Mouse (Mus musculus) neural tube, embryonic 15.5 days (tissue): Measurements from ENCODE around the gene Tbxas1. TPM values are rescaled to one million over a fixed set of nuclear protein-coding genes. Genes with fewer than 3 reads are reported as not detected.
A peak's percentile ranks its signal among the peaks of the same experiment; 100 is the strongest.

Experiments
- ATAC-seq: fragments of 200-750 bp; cut with Nextera tagmentation; 2 replicates; pipeline ENCODE4 v1.8.0; 2017; ENCODE audit warnings: mild to moderate bottlenecking, moderate TSS enrichment, moderate library complexity; ENCODE audit not compliant: low FRiP score
- H3K27ac ChIP-seq: fragments of 300-500 bp; sonication (generic); replicated peaks from 2 replicates; pipeline ENCODE4 v1.5.1; 2015; ENCODE audit warnings: mild to moderate bottlenecking, inconsistent platforms
- H3K27me3 ChIP-seq: fragments of 300-500 bp; sonication (generic); replicated peaks from 2 replicates; pipeline ENCODE4 v1.6.1; 2015; ENCODE audit warnings: inconsistent platforms
- H3K36me3 ChIP-seq: fragments of 300-500 bp; sonication (generic); 2 replicates; pipeline ENCODE4 v1.6.1; 2015; ENCODE audit warnings: inconsistent platforms
- H3K4me1 ChIP-seq: fragments of 300-500 bp; sonication (generic); 2 replicates; pipeline ENCODE4 v1.6.1; 2015; ENCODE audit warnings: inconsistent platforms
- H3K4me2 ChIP-seq: fragments of 300-500 bp; sonication (generic); 2 replicates; pipeline ENCODE4 v1.6.1; 2015; ENCODE audit warnings: inconsistent platforms, mild to moderate bottlenecking, moderate library complexity
- H3K4me3 ChIP-seq: fragments of 300-500 bp; sonication (generic); replicated peaks from 2 replicates; pipeline ENCODE4 v1.5.1; 2015; ENCODE audit warnings: mild to moderate bottlenecking, inconsistent platforms
- H3K9ac ChIP-seq: fragments of 300-500 bp; sonication (generic); replicated peaks from 2 replicates; pipeline ENCODE4 v1.6.1; 2015; ENCODE audit warnings: mild to moderate bottlenecking, inconsistent platforms
- H3K9me3 ChIP-seq: fragments of 300-500 bp; sonication (generic); replicated peaks from 2 replicates; pipeline ENCODE4 v1.6.1; 2016; ENCODE audit warnings: inconsistent platforms
- WGBS: fragments of 180-500 bp; shearing (Covaris S2); methylation state at CpG from one replicate; pipeline ENCODE4 v1.1.7; 2015; ENCODE audit warnings: mixed read lengths; 5-methylcytosine and 5-hydroxymethylcytosine counted together
- polyA plus RNA-seq: library from polyadenylated mRNA; unstranded; fragments of >200 nt; fragmentation: Nextera tagmentation; extraction: Ambion mirVana; gene quantifications from 2 replicates; pipeline ENCODE4 v1.2.1, GENCODE M21; 2015

Tbxas1 gene
- polyA plus RNA-seq, 1 experiment from 2014 or later = 2.4 TPM

- ATAC-seq = no peak
- H3K4me3 ChIP-seq = 0 out of 2 replicates have a peak overlapping the region, but pooled peaks have one; percentile 2
- 64% methylated on average over 7 of the region's 7 CpGs for WGBS
These were observed 50.5 kb downstream of the Tbxas1 start for GRCm38 (mm10) chr6:38925719-38926118.

GRCm38 (mm10) chr6:38926135-38926962, 51.1 kb downstream of the Tbxas1 start:
- Histone ChIP-seq H3K36me3 (no peaks in the 10 kb centered on the region), H3K9ac (0 out of 2 replicates have a peak overlapping the region, but pooled peaks have one; percentile 8), H3K4me3 (peak overlapping the region; percentile 2; the same call in 1 of the 2 replicates), H3K9me3 (no peaks in the 10 kb centered on the region), H3K4me2 (peak overlapping the region; percentile 41), H3K27ac (peak overlapping the region; percentile 57), H3K4me1 (peaks cover 13% of the 10 kb centered on the region), H3K27me3 (no peaks in the 10 kb centered on the region)
- WGBS = 51% methylated on average over 28 of the region's 28 CpGs
- peak; percentile 62 for ATAC-seq

More at GRCm38 (mm10) chr6:38925719-38926118, 50.5 kb downstream of the Tbxas1 start:
- H3K4me2 ChIP-seq = peak overlapping the region; percentile 41
- no peak overlapping the region for H3K27ac ChIP-seq
- peaks cover 15% of the 10 kb centered on the region for H3K4me1 ChIP-seq
- H3K9ac ChIP-seq = no peak overlapping the region
- H3K9me3 ChIP-seq = no peaks in the 10 kb centered on the region
- H3K36me3 ChIP-seq = no peaks in the 10 kb centered on the region
- no peaks in the 10 kb centered on the region for H3K27me3 ChIP-seq

- peak overlapping the region; percentile 57 for H3K27ac ChIP-seq
These were observed 51.8 kb downstream of the Tbxas1 start for GRCm38 (mm10) chr6:38926963-38927361.

GRCm38 (mm10) chr6:38928489-38928888, 53.3 kb downstream of the Tbxas1 start:
- WGBS = 70% methylated on average over 3 of the region's 3 CpGs
- no peaks in the 10 kb centered on the region for H3K36me3 ChIP-seq
- no peak overlapping the region for H3K27ac ChIP-seq
- no peaks in the 10 kb centered on the region for H3K9me3 ChIP-seq
- no peaks in the 10 kb centered on the region for H3K27me3 ChIP-seq
- ATAC-seq = no peak
- no peak overlapping the region for H3K9ac ChIP-seq
- H3K4me1 ChIP-seq = peaks cover 13% of the 10 kb centered on the region
- no peak overlapping the region for H3K4me3 ChIP-seq
- H3K4me2 ChIP-seq = no peak overlapping the region

More at GRCm38 (mm10) chr6:38926963-38927361, 51.8 kb downstream of the Tbxas1 start:
- H3K9ac ChIP-seq = peak overlapping the region; percentile 8; the same call in 1 of the 2 replicates
- no peaks in the 10 kb centered on the region for H3K27me3 ChIP-seq
- H3K4me2 ChIP-seq = peak overlapping the region; percentile 41
- H3K4me3 ChIP-seq = 0 out of 2 replicates have a peak overlapping the region, but pooled peaks have one; percentile 2
- H3K4me1 ChIP-seq = peaks cover 13% of the 10 kb centered on the region
- no peaks in the 10 kb centered on the region for H3K9me3 ChIP-seq
- peak; percentile 54 for ATAC-seq
- 24% methylated on average over 13 of the region's 13 CpGs for WGBS
- H3K36me3 ChIP-seq = no peaks in the 10 kb centered on the region

- Histone ChIP-seq H3K4me3 (no peak overlapping the region), H3K9me3 (no peaks in the 10 kb centered on the region), H3K4me2 (no peak overlapping the region), H3K27me3 (no peaks in the 10 kb centered on the region), H3K27ac (no peak overlapping the region), H3K4me1 (no peaks in the 10 kb centered on the region), H3K36me3 (no peaks in the 10 kb centered on the region), H3K9ac (no peak overlapping the region)
- 78% methylated on average over 2 of the region's 2 CpGs for WGBS
- no peak for ATAC-seq
These were observed 60.8 kb downstream of the Tbxas1 start for GRCm38 (mm10) chr6:38936009-38936408.

- 78% methylated on average over 6 of the region's 6 CpGs for WGBS
- ATAC-seq = no peak
- H3K9ac ChIP-seq = no peak overlapping the region
- H3K4me2 ChIP-seq = no peak overlapping the region
- H3K27ac ChIP-seq = no peak overlapping the region
- no peak overlapping the region for H3K4me3 ChIP-seq
- no peaks in the 10 kb centered on the region for H3K36me3 ChIP-seq
- no peaks in the 10 kb centered on the region for H3K27me3 ChIP-seq
- no peaks in the 10 kb centered on the region for H3K9me3 ChIP-seq
- no peaks in the 10 kb centered on the region for H3K4me1 ChIP-seq
These were observed 63.2 kb downstream of the Tbxas1 start for GRCm38 (mm10) chr6:38938421-38938820.

- WGBS = 81% methylated on average over 4 of the region's 4 CpGs
These were observed 63.9 kb downstream of the Tbxas1 start for GRCm38 (mm10) chr6:38939096-38939495.

GRCm38 (mm10) chr6:38941016-38941415, 65.8 kb downstream of the Tbxas1 start:
- Histone ChIP-seq H3K27ac (no peak overlapping the region), H3K36me3 (no peaks in the 10 kb centered on the region), H3K9me3 (no peaks in the 10 kb centered on the region), H3K4me1 (no peaks in the 10 kb centered on the region), H3K27me3 (no peaks in the 10 kb centered on the region), H3K9ac (no peak overlapping the region), H3K4me2 (no peak overlapping the region), H3K4me3 (no peak overlapping the region)
- 95% methylated on average over 1 of the region's 1 CpGs for WGBS
- ATAC-seq = no peak

More at GRCm38 (mm10) chr6:38939096-38939495, 63.9 kb downstream of the Tbxas1 start:
- no peak for ATAC-seq
- Histone ChIP-seq H3K4me1 (no peaks in the 10 kb centered on the region), H3K27me3 (no peaks in the 10 kb centered on the region), H3K4me2 (no peak overlapping the region), H3K27ac (no peak overlapping the region), H3K9ac (no peak overlapping the region), H3K36me3 (no peaks in the 10 kb centered on the region), H3K4me3 (no peak overlapping the region), H3K9me3 (no peaks in the 10 kb centered on the region)

GRCm38 (mm10) chr6:38942771-38943170, 67.6 kb downstream of the Tbxas1 start:
- Histone ChIP-seq H3K36me3 (no peaks in the 10 kb centered on the region), H3K9me3 (no peaks in the 10 kb centered on the region), H3K4me2 (no peak overlapping the region), H3K9ac (no peak overlapping the region), H3K27me3 (no peaks in the 10 kb centered on the region), H3K4me1 (no peaks in the 10 kb centered on the region), H3K4me3 (no peak overlapping the region), H3K27ac (no peak overlapping the region)
- no peak for ATAC-seq
- WGBS = 95% methylated on average over 3 of the region's 3 CpGs

- H3K4me3 ChIP-seq = no peak overlapping the region
- no peaks in the 10 kb centered on the region for H3K9me3 ChIP-seq
- no peaks in the 10 kb centered on the region for H3K36me3 ChIP-seq
- WGBS = 90% methylated on average over 8 of the region's 8 CpGs
- ATAC-seq = no peak
- no peak overlapping the region for H3K4me2 ChIP-seq
- no peaks in the 10 kb centered on the region for H3K27me3 ChIP-seq
- H3K27ac ChIP-seq = no peak overlapping the region
- no peak overlapping the region for H3K9ac ChIP-seq
- no peaks in the 10 kb centered on the region for H3K4me1 ChIP-seq
These were observed 69.2 kb downstream of the Tbxas1 start for GRCm38 (mm10) chr6:38944392-38944791.

GRCm38 (mm10) chr6:38944826-38945225, 69.6 kb downstream of the Tbxas1 start:
- H3K4me2 ChIP-seq = no peak overlapping the region
- no peaks in the 10 kb centered on the region for H3K27me3 ChIP-seq
- no peaks in the 10 kb centered on the region for H3K36me3 ChIP-seq
- no peak for ATAC-seq
- 89% methylated on average over 7 of the region's 7 CpGs for WGBS
- no peak overlapping the region for H3K9ac ChIP-seq
- H3K27ac ChIP-seq = no peak overlapping the region
- no peaks in the 10 kb centered on the region for H3K9me3 ChIP-seq
- no peaks in the 10 kb centered on the region for H3K4me1 ChIP-seq
- H3K4me3 ChIP-seq = no peak overlapping the region

GRCm38 (mm10) chr6:38945681-38946080, 70.5 kb downstream of the Tbxas1 start:
- 62% methylated on average over 3 of the region's 3 CpGs for WGBS
- no peaks in the 10 kb centered on the region for H3K9me3 ChIP-seq
- no peak overlapping the region for H3K9ac ChIP-seq
- H3K4me2 ChIP-seq = no peak overlapping the region
- no peaks in the 10 kb centered on the region for H3K27me3 ChIP-seq
- no peak overlapping the region for H3K4me3 ChIP-seq
- no peaks in the 10 kb centered on the region for H3K4me1 ChIP-seq
- no peak overlapping the region for H3K27ac ChIP-seq
- H3K36me3 ChIP-seq = no peaks in the 10 kb centered on the region
- no peak for ATAC-seq
